In genomic region chr10:79925785-79926490, GRCm38 (mm10) we compare ENCODE assay signal across 8 mouse cellular contexts. TPM values are rescaled to one million over a fixed set of nuclear protein-coding genes. Genes with fewer than 3 reads are reported as not detected.
DNase-seq lines count a peak whose midpoint lies in the region; ATAC-seq and TF ChIP-seq lines count a peak whose summit lies in the region.

No protein-coding gene starts in this region.

- H3K27ac ChIP-seq in heart, postnatal 0 days (ENCODE audit: low read depth): no peak overlapping the region
- peak overlapping the region; percentile 25; the same call in 1 of the 2 replicates for H3K27ac ChIP-seq in midbrain, embryonic 11.5 days (ENCODE audit: low read depth, low read length)

- ATAC-seq in heart, postnatal 0 days (ENCODE audit: insufficient read depth, low read depth): no peak
- no peak for ATAC-seq in midbrain, embryonic 11.5 days (ENCODE audit: low FRiP score)

- peaks cover 23% of the 10 kb centered on the region; the same call in 1 of the 2 replicates for H3K4me1 ChIP-seq in heart, postnatal 0 days (ENCODE audit: control insufficient read depth, insufficient read depth)
- peaks cover 27% of the 10 kb centered on the region for H3K4me1 ChIP-seq in midbrain, embryonic 11.5 days (ENCODE audit: control insufficient read depth, insufficient read depth, low read length)

- H3K27me3 ChIP-seq in heart, postnatal 0 days (ENCODE audit: control insufficient read depth, insufficient read depth, low read length): peaks cover 24% of the 10 kb centered on the region
- peaks cover 27% of the 10 kb centered on the region for H3K27me3 ChIP-seq in midbrain, embryonic 11.5 days (ENCODE audit: control insufficient read depth, insufficient read depth, low read length)

- H3K4me3 ChIP-seq in heart, postnatal 0 days (ENCODE audit: low read depth, low read length): peak overlapping the region; percentile 88
- H3K4me3 ChIP-seq in midbrain, embryonic 11.5 days (ENCODE audit: low read depth, low read length): peak overlapping the region; percentile 89

- TF ChIP-seq CTCF in heart, postnatal 0 days (IDR thresholded peaks at IDR 0.05; ENCODE audit: low read depth): no peak

- WGBS in heart, postnatal 0 days: 6% methylated on average over 14 of the region's 15 CpGs
- WGBS in midbrain, embryonic 11.5 days: 17% methylated on average over 14 of the region's 15 CpGs

- H3K36me3 ChIP-seq in heart, postnatal 0 days (replicated peaks; ENCODE audit: control insufficient read depth, insufficient read depth, low read length): 0 out of 2 replicates have a peak, but pooled peaks cover 3% of the 10 kb centered on the region
- no peaks in the 10 kb centered on the region for H3K36me3 ChIP-seq in midbrain, embryonic 11.5 days (ENCODE audit: control insufficient read depth, insufficient read depth, low read length)

- peak overlapping the region; percentile 86 for H3K9ac ChIP-seq in heart, postnatal 0 days (replicated peaks; ENCODE audit: low read depth, low read length)
- H3K9ac ChIP-seq in midbrain, embryonic 11.5 days (ENCODE audit: low read length): peak overlapping the region; percentile 82

- peak overlapping the region; percentile 95 for H3K4me2 ChIP-seq in heart, postnatal 0 days (ENCODE audit: low read depth, low read length)
- H3K4me2 ChIP-seq in midbrain, embryonic 11.5 days: peak overlapping the region; percentile 86

- H3K9me3 ChIP-seq in heart, postnatal 0 days (replicated peaks; ENCODE audit: control insufficient read depth, low read length): no peaks in the 10 kb centered on the region
- no peaks in the 10 kb centered on the region for H3K9me3 ChIP-seq in midbrain, embryonic 11.5 days (ENCODE audit: control insufficient read depth, low read length)

- peak; percentile 35 for DNase-seq in kidney, postnatal 10 days
- DNase-seq in kidney, adult 11 months: no peak
- peak; percentile 68 for DNase-seq in Muller cell, postnatal 12 days (ENCODE audit: inconsistent ontology term)
- DNase-seq in heart, postnatal 0 days (ENCODE audit: low spot score): no peak
- DNase-seq in midbrain, embryonic 11.5 days (ENCODE audit: low spot score, missing footprints): peak; percentile 89
- DNase-seq in urinary bladder, postnatal 14 days (ENCODE audit: low spot score): no peak
- DNase-seq in frontal cortex, postnatal 10 days (ENCODE audit: low spot score in 2 of 2): no peak
- no peak for DNase-seq in frontal cortex, postnatal 25 days (ENCODE audit: low spot score in 2 of 2)

- TF ChIP-seq EP300 in heart, postnatal 0 days (IDR thresholded peaks at IDR 0.05; ENCODE audit: low read depth): no peak

RNA-seq across cellular contexts. Expression of gene Arid3a, which starts 0.9 kb away (rescaled TPM):
- total RNA-seq in heart, postnatal 0 days (2014; rRNA removed; ENCODE audit: low replicate concordance): 5.3 and 5.6 TPM in 2 replicates
- 0.65 and 0.77 TPM in 2 replicates for polyA plus RNA-seq in heart, postnatal 0 days (2015; fragmentation: Nextera tagmentation; extraction: Ambion mirVana)
- polyA plus RNA-seq in midbrain, embryonic 11.5 days (2014; fragmentation: Nextera tagmentation; extraction: Ambion mirVana): 4.2 and 6.2 TPM in 2 replicates

RNA-seq across cellular contexts. Expression of gene R3hdm4, which starts 4.9 kb away (rescaled TPM):
- 40.9 and 58.4 TPM in 2 replicates for total RNA-seq in heart, postnatal 0 days (2014; rRNA removed; ENCODE audit: low replicate concordance)
- polyA plus RNA-seq in heart, postnatal 0 days (2015; fragmentation: Nextera tagmentation; extraction: Ambion mirVana): 104 and 107 TPM in 2 replicates
- polyA plus RNA-seq in midbrain, embryonic 11.5 days (2014; fragmentation: Nextera tagmentation; extraction: Ambion mirVana): 127 and 135 TPM in 2 replicates

RNA-seq across cellular contexts. Expression of gene Kiss1r, which starts 9.2 kb away (rescaled TPM):
- not detected in 2 replicates for total RNA-seq in heart, postnatal 0 days (2014; rRNA removed; ENCODE audit: low replicate concordance)
- 0.45 and 0.57 TPM in 2 replicates for polyA plus RNA-seq in heart, postnatal 0 days (2015; fragmentation: Nextera tagmentation; extraction: Ambion mirVana)
- polyA plus RNA-seq in midbrain, embryonic 11.5 days (2014; fragmentation: Nextera tagmentation; extraction: Ambion mirVana): 0.34 and 0.61 TPM in 2 replicates

RNA-seq across cellular contexts. Expression of gene Gm26602, which starts 15.3 kb away (rescaled TPM):
- total RNA-seq in heart, postnatal 0 days (2014; rRNA removed; ENCODE audit: low replicate concordance): not detected in 2 replicates
- polyA plus RNA-seq in heart, postnatal 0 days (2015; fragmentation: Nextera tagmentation; extraction: Ambion mirVana): 4.0 and 6.0 TPM in 2 replicates
- polyA plus RNA-seq in midbrain, embryonic 11.5 days (2014; fragmentation: Nextera tagmentation; extraction: Ambion mirVana): 20.6 and 25.6 TPM in 2 replicates

RNA-seq across cellular contexts. Expression of gene Med16, which starts 17.2 kb away (rescaled TPM):
- 64.7 and 77.6 TPM in 2 replicates for total RNA-seq in heart, postnatal 0 days (2014; rRNA removed; ENCODE audit: low replicate concordance)
- 30.9 and 36.2 TPM in 2 replicates for polyA plus RNA-seq in heart, postnatal 0 days (2015; fragmentation: Nextera tagmentation; extraction: Ambion mirVana)
- polyA plus RNA-seq in midbrain, embryonic 11.5 days (2014; fragmentation: Nextera tagmentation; extraction: Ambion mirVana): 39.7 and 45.7 TPM in 2 replicates

Comparison
In these comparisons a context has a peak if more than half of its experiments do, and no peak if none do; other contexts are left out.
1. DNase-seq: peak in kidney, postnatal 10 days (single experiment), Muller cell, postnatal 12 days (single experiment) and midbrain, embryonic 11.5 days (single experiment); none in kidney, adult 11 months (single experiment), heart, postnatal 0 days (single experiment), urinary bladder, postnatal 14 days (single experiment), frontal cortex, postnatal 10 days (0 of 2) and frontal cortex, postnatal 25 days (0 of 2).